Mouse (Mus musculus) left cerebral cortex, adult 9 months (tissue): ENCODE data around the gene Hace1.

Source experiments
- DNase-seq, 2 experiments: peaks; one replicate each; pipeline ENCODE4 v3.0.0; 2022; ENCODE audit warnings: low spot score in 2 of 2

The Hace1 gene

GRCm38 (mm10) chr10:45698930-45699329 is 121.3 kb downstream of the Hace1 start:
- DNase-seq = no peak

GRCm38 (mm10) chr10:45706849-45707248 is 129.2 kb downstream of the Hace1 start:
- DNase-seq = no peak

GRCm38 (mm10) chr10:45710848-45711247 is 133.2 kb downstream of the Hace1 start:
- no peak for DNase-seq

DNA sequence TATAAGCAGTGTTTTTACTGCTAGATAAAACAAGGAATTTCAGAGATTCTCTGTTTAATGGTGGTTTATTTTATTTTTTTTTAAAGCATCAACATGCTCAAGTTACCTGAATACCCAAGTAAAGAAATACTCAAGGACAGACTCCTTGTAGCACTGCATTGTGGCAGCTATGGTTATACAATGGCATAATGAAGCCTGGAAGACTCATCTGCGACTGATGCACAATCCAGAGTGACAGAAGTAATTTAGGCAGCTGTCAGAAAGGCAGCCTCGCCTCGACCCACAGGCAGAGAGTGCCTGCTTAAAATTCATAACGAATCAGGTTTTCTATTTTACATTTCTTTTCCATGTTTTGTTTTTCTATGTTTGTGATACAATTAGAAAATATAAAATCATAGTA is 133.7 kb downstream of the Hace1 start:
- no peak for DNase-seq
